Mouse (Mus musculus): ENCODE results near the gene Nrf1.

GRCm38 (mm10) chr6:30152163-30152562 is 104.4 kb downstream of the Nrf1 start:
- TF ChIP-seq EP300 (IDR thresholded peaks at IDR 0.05; ENCODE audit: low read depth) (no peak), CTCF (IDR thresholded peaks at IDR 0.05; ENCODE audit: low read depth) (no peak)
